Mouse (Mus musculus): ENCODE measurements around the gene Agpat3.

DNA sequence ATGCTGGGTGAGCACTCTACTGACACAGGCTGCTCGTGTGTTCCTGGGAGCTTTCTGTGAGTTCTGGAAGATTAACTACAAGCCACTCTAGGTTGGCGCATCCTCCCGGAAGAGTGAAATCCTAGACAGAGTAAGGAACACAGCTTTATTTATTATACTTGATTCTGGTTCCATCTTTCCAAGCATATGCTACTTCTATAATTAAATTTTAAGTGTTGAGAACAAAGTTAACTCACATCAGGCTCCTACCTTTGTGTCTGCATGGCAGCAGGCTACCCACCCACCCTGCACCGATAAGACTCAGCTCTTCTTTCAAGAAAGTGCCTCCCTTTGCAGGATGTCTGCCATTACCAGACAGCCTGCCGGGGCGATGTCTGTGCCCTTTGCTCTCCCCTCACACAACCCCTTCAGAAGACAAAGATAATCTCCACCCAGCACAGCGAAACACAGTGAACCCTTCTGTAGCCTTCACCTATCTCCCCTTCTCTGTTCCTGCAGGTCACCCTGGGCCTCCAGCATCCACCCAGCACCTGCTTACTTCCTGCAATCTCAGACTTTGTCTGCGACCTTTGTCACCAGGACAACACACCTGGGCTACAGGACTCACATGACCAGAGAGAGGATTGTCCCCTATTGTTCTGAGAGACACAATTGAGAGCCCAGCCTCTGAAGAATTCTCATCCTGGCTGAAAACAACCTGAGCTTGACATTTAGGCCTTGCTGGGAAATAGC lies 26.2 kb downstream of the Agpat3 start:
- TF ChIP-seq POLR2A (IDR thresholded peaks at IDR 0.05; ENCODE audit: borderline replicate concordance, low read depth, low read length) (no peak), CTCF (IDR thresholded peaks at IDR 0.05; ENCODE audit: low read depth, low read length) (no peak)
